Mouse (Mus musculus): ENCODE measurements around the gene Hcrt. TPM values are rescaled to one million over a fixed set of nuclear protein-coding genes. Genes with fewer than 3 reads are reported as not detected.
A peak's percentile ranks its signal among the peaks of the same experiment; 100 is the strongest.

Hcrt gene
- polyA plus RNA-seq (2012; rRNA removed), result not detected in 2 replicates
- polyA plus RNA-seq (2014; fragmentation: Nextera tagmentation; extraction: Ambion mirVana), result not detected in 2 replicates

DNA sequence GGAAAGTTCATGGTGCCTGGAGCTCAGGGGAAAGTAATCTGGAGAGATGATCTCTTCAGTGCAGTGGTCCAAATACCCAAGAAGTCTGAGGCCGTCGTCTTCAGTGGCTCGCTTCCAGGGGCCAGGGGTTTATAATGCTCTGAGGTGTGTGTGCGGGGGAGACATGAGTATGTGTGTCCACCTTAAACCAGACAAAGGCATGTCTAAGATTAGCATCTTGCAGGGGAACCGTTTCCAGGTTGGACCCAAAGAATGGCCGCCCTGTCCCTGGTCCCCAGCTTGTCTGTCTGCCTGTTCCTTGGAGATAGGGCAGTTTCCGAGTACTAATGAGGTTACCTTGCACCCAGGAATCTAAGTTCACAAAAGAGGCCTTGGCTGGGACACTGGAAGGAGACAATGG, at the start of gene Hcrt:
Gene Hcrt (minus strand): TSS at position 101 of the 400 bp plus-strand sequence.
- Histone ChIP-seq H3K27me3 (ENCODE audit: control insufficient read depth, insufficient read depth, low read length) (peaks cover 28% of the 10 kb centered on the region), H3K4me3 (ENCODE audit: insufficient read depth in 1 of 2, low read depth in 2 of 2, low read length in 2 of 2) (peak within 1 kb of the TSS; percentile 15 to 55), H3K4me2 (ENCODE audit: low read depth) (peak within 1 kb of the TSS; percentile 79), H3K36me3 (replicated peaks; ENCODE audit: control insufficient read depth, insufficient read depth, low read depth) (no peaks in the 10 kb centered on the region), H3K27ac (no peak within 1 kb of the TSS), H3K4me1 (replicated peaks; ENCODE audit: control insufficient read depth in 2 of 2, insufficient read depth in 2 of 2, low read length in 1 of 2) (peaks cover 0 to 4% of the 10 kb centered on the region in 2 experiments; a peak in 3 of 4 replicates), H3K9me3 (ENCODE audit: control insufficient read depth, low read length) (no peaks in the 10 kb centered on the region), H3K9ac (replicated peaks) (peak within 1 kb of the TSS; percentile 43)
- TF ChIP-seq CTCF (IDR thresholded peaks at IDR 0.05; ENCODE audit: low read depth), result no peak
- TF ChIP-seq EP300 (IDR thresholded peaks at IDR 0.05; ENCODE audit: low read depth), result no peak
- ATAC-seq (ENCODE audit: insufficient read depth) (no peak), DNase-seq (ENCODE audit: low read depth in 3 of 3, low spot score in 3 of 3) (no peak)
- WGBS (ENCODE audit: insufficient replicate concordance), result 63% methylated on average over 7 of the region's 7 CpGs

DNA sequence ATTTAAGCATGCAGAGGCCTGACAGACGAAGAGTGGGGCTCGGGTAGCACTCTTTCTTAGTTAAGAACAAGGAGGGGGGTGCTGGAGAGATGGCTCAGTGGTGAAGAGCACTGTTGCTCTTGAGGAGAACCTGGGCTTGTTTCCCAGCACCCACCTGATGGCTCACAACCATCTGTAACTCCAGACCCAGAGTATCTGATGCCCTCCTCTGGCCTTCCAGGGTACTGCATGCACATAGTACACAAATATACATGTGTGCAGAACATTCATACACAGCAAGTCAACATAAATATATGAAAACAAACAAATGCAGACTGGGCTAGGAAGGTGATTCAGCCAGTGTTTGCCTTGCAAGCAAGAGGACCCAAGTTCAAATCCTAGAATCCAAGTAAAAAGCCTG, 48.4 kb upstream of the Hcrt start:
- TF ChIP-seq CTCF (IDR thresholded peaks at IDR 0.05; ENCODE audit: low read depth) (peak; percentile 52), EP300 (IDR thresholded peaks at IDR 0.05; ENCODE audit: low read depth) (no peak)
- no peak for ATAC-seq (ENCODE audit: insufficient read depth)
- DNase-seq (ENCODE audit: low read depth in 3 of 3, low spot score in 3 of 3), result no peak
- Histone ChIP-seq H3K36me3 (replicated peaks; ENCODE audit: control insufficient read depth, insufficient read depth, low read depth) (peaks cover 4% of the 10 kb centered on the region; the same call in 1 of the 2 replicates), H3K27me3 (ENCODE audit: control insufficient read depth, insufficient read depth, low read length) (no peaks in the 10 kb centered on the region), H3K4me2 (ENCODE audit: low read depth) (no peak overlapping the region), H3K9me3 (ENCODE audit: control insufficient read depth, low read length) (no peaks in the 10 kb centered on the region), H3K27ac (no peak overlapping the region), H3K9ac (replicated peaks) (no peak overlapping the region), H3K4me3 (ENCODE audit: insufficient read depth in 1 of 2, low read depth in 2 of 2, low read length in 2 of 2) (no peak overlapping the region), H3K4me1 (replicated peaks; ENCODE audit: control insufficient read depth in 2 of 2, insufficient read depth in 2 of 2, low read length in 1 of 2) (peaks cover 4 to 18% of the 10 kb centered on the region in 2 experiments; a peak in 3 of 4 replicates)
- 93% methylated on average over 2 of the region's 2 CpGs for WGBS (ENCODE audit: insufficient replicate concordance)

DNA sequence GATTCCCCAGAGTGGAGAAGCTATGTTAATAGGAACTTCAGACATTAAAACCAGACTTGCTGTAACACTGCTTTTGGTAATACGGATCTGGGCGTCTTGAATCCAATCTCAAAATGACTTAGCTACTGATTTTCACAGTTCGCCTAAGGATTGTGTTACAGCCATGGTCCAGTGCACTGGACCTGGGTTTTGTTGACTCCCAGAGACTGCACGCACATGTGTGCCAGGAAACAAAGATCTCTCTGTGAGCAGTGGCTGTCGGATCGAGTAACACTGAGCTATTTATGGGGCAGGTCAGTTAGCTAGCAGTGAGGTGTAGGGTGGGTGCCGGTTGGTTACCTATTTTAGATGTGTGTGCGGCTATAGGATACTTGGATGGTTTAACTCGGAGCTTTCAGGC, 47.8 kb upstream of the Hcrt start:
- no peak overlapping the region for H3K4me2 ChIP-seq (ENCODE audit: low read depth)
- H3K27me3 ChIP-seq (ENCODE audit: control insufficient read depth, insufficient read depth, low read length), result no peaks in the 10 kb centered on the region
- 77% methylated on average over 9 of the region's 9 CpGs for WGBS (ENCODE audit: insufficient replicate concordance)
- DNase-seq (ENCODE audit: low read depth in 3 of 3, low spot score in 3 of 3) (no peak), ATAC-seq (ENCODE audit: insufficient read depth) (no peak)
- no peaks in the 10 kb centered on the region for H3K9me3 ChIP-seq (ENCODE audit: control insufficient read depth, low read length)
- no peak overlapping the region for H3K27ac ChIP-seq
- H3K36me3 ChIP-seq (replicated peaks; ENCODE audit: control insufficient read depth, insufficient read depth, low read depth), result peaks cover 4% of the 10 kb centered on the region; the same call in 1 of the 2 replicates
- TF ChIP-seq CTCF (IDR thresholded peaks at IDR 0.05; ENCODE audit: low read depth) (no peak), EP300 (IDR thresholded peaks at IDR 0.05; ENCODE audit: low read depth) (no peak)
- no peak overlapping the region for H3K9ac ChIP-seq (replicated peaks)
- peaks cover under 1 to 12% of the 10 kb centered on the region in 2 experiments; a peak in 3 of 4 replicates for H3K4me1 ChIP-seq (replicated peaks; ENCODE audit: control insufficient read depth in 2 of 2, insufficient read depth in 2 of 2, low read length in 1 of 2)
- H3K4me3 ChIP-seq (ENCODE audit: insufficient read depth in 1 of 2, low read depth in 2 of 2, low read length in 2 of 2), result no peak overlapping the region

DNA sequence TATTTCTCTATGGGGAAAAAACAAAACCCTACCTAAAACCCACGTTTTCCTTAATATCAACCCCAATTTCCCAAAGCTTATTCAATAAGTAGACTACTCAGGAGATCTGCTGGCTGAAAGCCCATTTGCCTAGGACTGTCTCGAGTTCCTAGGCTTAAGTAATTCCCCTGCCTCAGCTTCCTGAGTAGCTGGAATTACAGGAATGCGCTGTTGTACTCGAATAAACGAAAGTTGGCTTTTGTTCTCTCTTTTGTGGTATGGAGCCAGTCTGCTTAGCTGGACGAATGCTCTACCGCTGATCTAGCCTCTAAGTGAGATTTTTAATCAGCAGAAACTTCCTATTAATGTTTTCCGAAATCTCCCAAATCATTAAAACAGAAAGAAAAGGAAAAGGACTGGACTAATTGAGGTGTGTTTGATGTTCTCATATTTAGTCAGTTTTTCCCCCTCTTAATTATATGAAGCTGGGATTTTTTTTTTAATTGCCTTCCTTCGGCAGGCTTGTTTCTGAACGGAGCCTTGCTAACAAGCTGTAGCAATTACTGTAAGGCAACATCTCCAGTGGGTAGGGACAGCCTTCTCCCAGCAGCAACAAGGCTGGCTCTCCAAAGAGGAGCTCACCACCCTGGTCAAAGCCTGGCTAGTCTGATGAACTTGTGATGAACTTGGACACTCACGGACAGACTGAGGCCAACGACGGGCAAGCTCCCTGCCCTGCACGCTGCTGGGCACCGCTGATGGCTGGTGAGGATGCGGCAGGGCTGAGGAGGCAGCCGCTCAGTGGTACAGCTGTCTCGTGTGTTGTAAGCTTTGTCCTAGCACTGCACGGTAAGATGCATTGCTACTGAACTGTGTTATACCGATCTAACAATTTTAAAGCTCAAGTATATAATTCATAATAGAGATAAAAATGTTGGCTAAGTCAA, 43.9 kb upstream of the Hcrt start:
- Histone ChIP-seq H3K27ac (no peak overlapping the region), H3K4me3 (ENCODE audit: insufficient read depth in 1 of 2, low read depth in 2 of 2, low read length in 2 of 2) (no peak overlapping the region), H3K9ac (replicated peaks) (no peak overlapping the region), H3K9me3 (ENCODE audit: control insufficient read depth, low read length) (no peaks in the 10 kb centered on the region), H3K4me1 (replicated peaks; ENCODE audit: control insufficient read depth in 2 of 2, insufficient read depth in 2 of 2, low read length in 1 of 2) (no peaks in the 10 kb centered on the region), H3K4me2 (ENCODE audit: low read depth) (no peak overlapping the region), H3K27me3 (ENCODE audit: control insufficient read depth, insufficient read depth, low read length) (no peaks in the 10 kb centered on the region), H3K36me3 (replicated peaks; ENCODE audit: control insufficient read depth, insufficient read depth, low read depth) (peaks cover 27% of the 10 kb centered on the region)
- 80% methylated on average over 20 of the region's 20 CpGs for WGBS (ENCODE audit: insufficient replicate concordance)
- no peak for ATAC-seq (ENCODE audit: insufficient read depth)
- no peak for DNase-seq (ENCODE audit: low read depth in 3 of 3, low spot score in 3 of 3)
- no peak for TF ChIP-seq EP300 (IDR thresholded peaks at IDR 0.05; ENCODE audit: low read depth)
- TF ChIP-seq CTCF (IDR thresholded peaks at IDR 0.05; ENCODE audit: low read depth), result no peak

DNA sequence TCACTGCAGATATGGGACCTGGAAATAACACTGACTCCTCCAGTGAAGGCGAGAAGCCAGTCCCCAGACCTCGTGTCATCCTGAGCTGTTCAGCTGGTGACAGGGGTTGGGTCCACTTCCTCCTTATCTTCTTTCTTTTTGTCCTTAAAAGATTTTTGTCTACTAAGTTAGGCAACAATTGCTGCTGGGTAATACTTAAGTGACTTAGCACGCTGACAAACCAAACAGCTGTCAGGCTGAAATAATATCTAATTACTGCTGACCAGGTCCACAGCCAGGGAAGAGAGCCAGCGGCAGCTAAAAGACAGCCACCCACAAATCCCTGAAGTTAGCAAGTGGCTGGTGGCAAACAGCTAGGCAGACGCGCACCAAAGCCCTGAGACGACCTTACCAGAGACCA, 42.8 kb upstream of the Hcrt start:
- no peak for DNase-seq (ENCODE audit: low read depth in 3 of 3, low spot score in 3 of 3)
- H3K27ac ChIP-seq, result no peak overlapping the region
- TF ChIP-seq CTCF (IDR thresholded peaks at IDR 0.05; ENCODE audit: low read depth) (no peak), EP300 (IDR thresholded peaks at IDR 0.05; ENCODE audit: low read depth) (no peak)
- no peak overlapping the region for H3K4me3 ChIP-seq (ENCODE audit: insufficient read depth in 1 of 2, low read depth in 2 of 2, low read length in 2 of 2)
- no peaks in the 10 kb centered on the region for H3K9me3 ChIP-seq (ENCODE audit: control insufficient read depth, low read length)
- no peaks in the 10 kb centered on the region for H3K27me3 ChIP-seq (ENCODE audit: control insufficient read depth, insufficient read depth, low read length)
- H3K4me2 ChIP-seq (ENCODE audit: low read depth), result no peak overlapping the region
- H3K4me1 ChIP-seq (replicated peaks; ENCODE audit: control insufficient read depth in 2 of 2, insufficient read depth in 2 of 2, low read length in 1 of 2), result no peaks in the 10 kb centered on the region
- 63% methylated on average over 7 of the region's 7 CpGs for WGBS (ENCODE audit: insufficient replicate concordance)
- no peak for ATAC-seq (ENCODE audit: insufficient read depth)
- no peak overlapping the region for H3K9ac ChIP-seq (replicated peaks)
- peaks cover 30% of the 10 kb centered on the region for H3K36me3 ChIP-seq (replicated peaks; ENCODE audit: control insufficient read depth, insufficient read depth, low read depth)
